Comparison of ENCODE assay signal across 31 mouse cellular contexts in genomic region chr11:87722891-87723290, GRCm38 (mm10). TPM values are rescaled to one million over a fixed set of nuclear protein-coding genes. Genes with fewer than 3 reads are reported as not detected.
A peak's percentile ranks its signal among the peaks of the same experiment; 100 is the strongest.
DNase-seq lines count a peak whose midpoint lies in the region; ATAC-seq and TF ChIP-seq lines count a peak whose summit lies in the region.
"Had no signal": no experiment of that assay in that cellular context is flagged by ENCODE, and none has a peak within 500 bp of the region (broad histone marks: within the 10 kb centered on the region; RNA-seq: fewer than 3 reads in every experiment).

No protein-coding gene starts in this region.

- WGBS in liver, adult 2 months = 80% methylated on average over 4 of the region's 4 CpGs
- 91% methylated on average over 4 of the region's 4 CpGs for WGBS in liver, embryonic 12.5 days (ENCODE audit: insufficient replicate concordance)

- H3K4me3 ChIP-seq in liver, adult 2 months (ENCODE audit: insufficient read depth, low read depth, low read length) = no peak overlapping the region
- H3K4me3 ChIP-seq in liver, embryonic 12.5 days = no peak overlapping the region
- H3K4me3 ChIP-seq: embryonic facial prominence, embryonic 13.5 days; forebrain, embryonic 10.5 days; forebrain, embryonic 15.5 days; gastrocnemius, adult 2 months; heart, embryonic 12.5 days; hindbrain, embryonic 13.5 days; left cerebral cortex, adult 2 months; limb, embryonic 13.5 days; megakaryocyte, embryonic 14.5 days had no signal

- TF ChIP-seq CTCF in liver, adult 2 months (IDR thresholded peaks at IDR 0.05; ENCODE audit: low read depth, low read length) = 0 out of 2 replicates have a peak, but pooled peaks have one; percentile 16

- H3K36me3 ChIP-seq in liver, adult 2 months (ENCODE audit: control insufficient read depth, insufficient read depth, low read length) = peaks cover 12% of the 10 kb centered on the region; the same call in 1 of the 2 replicates
- peaks cover 13% of the 10 kb centered on the region for H3K36me3 ChIP-seq in liver, embryonic 12.5 days
- H3K36me3 ChIP-seq: forebrain, embryonic 10.5 days; forebrain, embryonic 15.5 days; heart, embryonic 12.5 days; hindbrain, embryonic 13.5 days; limb, embryonic 13.5 days had no signal

- no peak overlapping the region for H3K9ac ChIP-seq in liver, adult 2 months (ENCODE audit: low read depth, low read length)
- H3K9ac ChIP-seq in liver, embryonic 12.5 days = no peak overlapping the region
- H3K9ac ChIP-seq: embryonic facial prominence, embryonic 13.5 days; forebrain, embryonic 15.5 days; heart, embryonic 12.5 days; hindbrain, embryonic 13.5 days; limb, embryonic 13.5 days had no signal

- peaks cover 5% of the 10 kb centered on the region; the same call in 1 of the 2 replicates for H3K79me2 ChIP-seq in liver, adult 2 months (ENCODE audit: control insufficient read depth, insufficient read depth, low read length)

- DNase-seq in liver, adult 2 months (ENCODE audit: extremely low read depth, low read depth, low spot score) = no peak
- peak; percentile 35 for DNase-seq in 416B (ENCODE audit: low read depth)
- peak; percentile 32 for DNase-seq in A20 (ENCODE audit: low read depth, low spot score)
- DNase-seq in induced T-regulatory cell, adult 2 months (ENCODE audit: low read depth) = peak; percentile 36
- DNase-seq in cerebellum, postnatal 36 days = no peak
- no peak for DNase-seq in embryo, embryonic 11 days
- DNase-seq in lung, postnatal 4 days = no peak
- DNase-seq: adrenal gland, adult 2 months; cerebellum, adult 9-10 months; gastrocnemius, adult 2 months; gastrocnemius, postnatal 36 days; heart, adult 18-20 months; heart, postnatal 4 days; kidney, adult 18-20 months; kidney, postnatal 10 days; lung, postnatal 36 days; midbrain, embryonic 14.5 days; right cerebral cortex, postnatal 25 days; spleen, adult 18-20 months; thymus, adult 2 months had no signal

- TF ChIP-seq POLR2A in liver, adult 2 months (IDR thresholded peaks at IDR 0.05; ENCODE audit: extremely low read depth, insufficient read depth, low read length) = no peak

- ATAC-seq in liver, embryonic 12.5 days = no peak
- ATAC-seq: activated CD4-positive, CD25-positive, alpha-beta regulatory T cell, adult 4 months; forebrain, embryonic 15.5 days had no signal

- H3K4me2 ChIP-seq in liver, embryonic 12.5 days = no peak overlapping the region
- H3K4me2 ChIP-seq: embryonic facial prominence, embryonic 13.5 days; forebrain, embryonic 15.5 days; heart, embryonic 12.5 days; hindbrain, embryonic 13.5 days; limb, embryonic 13.5 days had no signal

- no peaks in the 10 kb centered on the region for H3K9me3 ChIP-seq in liver, embryonic 12.5 days (replicated peaks)
- H3K9me3 ChIP-seq: embryonic facial prominence, embryonic 13.5 days; forebrain, embryonic 10.5 days; forebrain, embryonic 15.5 days; heart, embryonic 12.5 days; hindbrain, embryonic 13.5 days; limb, embryonic 13.5 days had no signal

- no peaks in the 10 kb centered on the region for H3K4me1 ChIP-seq in liver, adult 2 months (ENCODE audit: control insufficient read depth, insufficient read depth, low read length)
- peaks cover 68% of the 10 kb centered on the region for H3K4me1 ChIP-seq in liver, embryonic 12.5 days

- H3K27ac ChIP-seq in liver, adult 2 months (replicated peaks; ENCODE audit: insufficient read depth, low read depth, low read length) = no peak overlapping the region
- no peak overlapping the region for H3K27ac ChIP-seq in liver, embryonic 12.5 days
- H3K27ac ChIP-seq: embryonic facial prominence, embryonic 13.5 days; forebrain, embryonic 10.5 days; forebrain, embryonic 15.5 days; gastrocnemius, adult 2 months; hindbrain, embryonic 13.5 days; left cerebral cortex, adult 2 months; limb, embryonic 13.5 days had no signal

- H3K27me3 ChIP-seq in liver, adult 2 months (ENCODE audit: control insufficient read depth, insufficient read depth, low read length) = no peaks in the 10 kb centered on the region
- no peaks in the 10 kb centered on the region for H3K27me3 ChIP-seq in liver, embryonic 12.5 days (replicated peaks)
- H3K27me3 ChIP-seq: embryonic facial prominence, embryonic 13.5 days; forebrain, embryonic 15.5 days; hindbrain, embryonic 13.5 days; limb, embryonic 13.5 days had no signal

RNA-seq across cellular contexts. Expression of gene Supt4a, which starts 14.5 kb away (rescaled TPM):
- 59.9 and 63.8 TPM in 2 replicates for total RNA-seq in liver, adult 2 months (2014; rRNA removed)
- polyA plus RNA-seq in liver, adult 2 months (2012; rRNA removed) = 41.9 and 46.5 TPM in 2 replicates
- polyA plus RNA-seq in liver, embryonic 12.5 days (2016; fragmentation: Nextera tagmentation; extraction: Ambion mirVana) = 207 and 209 TPM in 2 replicates

RNA-seq across cellular contexts. Expression of gene Tspoap1, which starts 37.5 kb away (rescaled TPM):
- total RNA-seq in liver, adult 2 months (2014; rRNA removed) = 0.09 and 1.1 TPM in 2 replicates
- polyA plus RNA-seq in liver, adult 2 months (2012; rRNA removed) = 0.26 and 0.37 TPM in 2 replicates
- polyA plus RNA-seq in liver, embryonic 12.5 days (2016; fragmentation: Nextera tagmentation; extraction: Ambion mirVana) = 5.9 and 6.2 TPM in 2 replicates
- total RNA-seq: gastrocnemius, adult 2 months had no signal
- polyA plus RNA-seq: heart, postnatal 0 days had no signal

Comparison
In these comparisons a context has a peak if more than half of its experiments do, and no peak if none do; other contexts are left out.
1. DNase-seq: peak in 416B (single experiment), A20 (single experiment) and induced T-regulatory cell, adult 2 months (single experiment); none in liver, adult 2 months (single experiment), cerebellum, postnatal 36 days (0 of 2), embryo, embryonic 11 days (single experiment) and lung, postnatal 4 days (0 of 2).